Mouse (Mus musculus) bone marrow, adult 2 months (tissue): Measurements from ENCODE around the gene Abhd12.

Experiments
- CTCF ChIP-seq: fragments of 200-500 bp; IDR thresholded peaks from 2 replicates; pipeline ENCODE4 v1.5.1; 2011; ENCODE audit warnings: low read length, control low read depth; ENCODE audit not compliant: control insufficient read depth, insufficient read depth
- POLR2A ChIP-seq: fragments of 200-500 bp; IDR thresholded peaks from 2 replicates; pipeline ENCODE4 v1.6.1; 2011; ENCODE audit warnings: low read depth, mild to moderate bottlenecking, control low read depth, low read length, borderline replicate concordance; ENCODE audit not compliant: control insufficient read depth

- TF ChIP-seq POLR2A (no peak), CTCF (no peak)
Measured at GRCm38 (mm10) chr2:150859709-150860470, 44.7 kb downstream of the Abhd12 start.
